10 mouse cellular contexts compared by ENCODE assay signal in the genomic region with DNA sequence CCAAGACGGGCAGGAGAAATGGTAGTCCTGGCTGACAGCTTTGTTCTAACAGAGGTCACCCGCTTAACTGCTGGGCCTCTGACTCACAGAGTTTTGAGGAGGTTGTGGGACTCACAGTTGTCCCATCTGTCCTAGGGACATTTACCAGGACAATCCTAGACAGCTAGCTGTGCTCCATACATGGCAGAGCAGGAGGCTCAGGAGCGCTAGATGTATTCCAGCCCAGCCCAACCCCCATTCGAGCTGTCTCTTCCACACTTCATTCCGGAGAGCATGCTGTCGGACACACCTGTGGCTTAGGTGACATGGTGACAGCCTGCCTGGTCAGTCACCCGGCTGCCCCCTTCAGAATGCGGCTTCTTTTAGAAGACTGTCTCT. TPM values are rescaled to one million over a fixed set of nuclear protein-coding genes. Genes with fewer than 3 reads are reported as not detected.
A peak's percentile ranks its signal among the peaks of the same experiment; 100 is the strongest.
DNase-seq lines count a peak whose midpoint lies in the region; ATAC-seq and TF ChIP-seq lines count a peak whose summit lies in the region.
"Had no signal": no experiment of that assay in that cellular context is flagged by ENCODE, and none has a peak within 500 bp of the region (broad histone marks: within the 10 kb centered on the region; RNA-seq: fewer than 3 reads in every experiment).

No protein-coding gene starts in this region.

- H3K9ac ChIP-seq in heart, adult 2 months (ENCODE audit: low read depth, low read length): peak overlapping the region; percentile 2; the same call in 1 of the 2 replicates
- no peak overlapping the region for H3K9ac ChIP-seq in lung, embryonic 15.5 days
- H3K9ac ChIP-seq in forebrain, embryonic 15.5 days (replicated peaks): no peak overlapping the region

- TF ChIP-seq CTCF in heart, adult 2 months (IDR thresholded peaks at IDR 0.05): no peak

- peaks cover 11% of the 10 kb centered on the region for H3K79me2 ChIP-seq in heart, adult 2 months (replicated peaks; ENCODE audit: control insufficient read depth, insufficient read depth, low read length)

- ATAC-seq in lung, embryonic 15.5 days (ENCODE audit: borderline replicate concordance, extremely low read depth, low FRiP score, low TSS enrichment): no peak; the same call in 1 of the 2 replicates
- ATAC-seq in forebrain, embryonic 15.5 days (replicated peaks): no peak
- no peak for ATAC-seq in megakaryocyte-erythroid progenitor cell, adult 5-6 weeks (replicated peaks; ENCODE audit: low FRiP score, low TSS enrichment, poor library complexity, severe bottlenecking)

- intact Hi-C loops in heart, adult 2 months (cut with DNase I): no loop called here

- no peak for TF ChIP-seq EP300 in heart, adult 2 months (IDR thresholded peaks at IDR 0.05; ENCODE audit: insufficient read depth, low read depth, low read length)

- H3K27me3 ChIP-seq in heart, adult 2 months (ENCODE audit: control insufficient read depth, insufficient read depth, low read length): no peaks in the 10 kb centered on the region
- no peaks in the 10 kb centered on the region for H3K27me3 ChIP-seq in lung, embryonic 15.5 days
- H3K27me3 ChIP-seq in forebrain, embryonic 15.5 days: no peaks in the 10 kb centered on the region

- 28% methylated on average over 8 of the region's 8 CpGs for WGBS in heart, adult 2 months
- WGBS in lung, embryonic 15.5 days: 22% methylated on average over 8 of the region's 8 CpGs
- 80% methylated on average over 8 of the region's 8 CpGs for WGBS in forebrain, embryonic 15.5 days

- H3K27ac ChIP-seq in heart, adult 2 months: peak overlapping the region; percentile 91
- peak overlapping the region; percentile 94 for H3K27ac ChIP-seq in lung, embryonic 15.5 days
- H3K27ac ChIP-seq in forebrain, embryonic 15.5 days (replicated peaks): peak overlapping the region; percentile 42; the same call in 1 of the 2 replicates

- no peak for DNase-seq in heart, adult 2 months
- DNase-seq in heart, adult 9 months (ENCODE audit: low spot score in 2 of 2): no peak
- no peak for DNase-seq in lung, adult 18-20 months
- DNase-seq in natural killer cell, adult 2 months (ENCODE audit: low spot score in 2 of 2): peak; percentile 49 to 61
- no peak for DNase-seq in spleen, postnatal 10 days (ENCODE audit: low spot score in 2 of 2)
- DNase-seq: kidney, adult 18-20 months; lung, postnatal 36 days had no signal

- peaks cover 58% of the 10 kb centered on the region for H3K4me1 ChIP-seq in heart, adult 2 months (ENCODE audit: control insufficient read depth, insufficient read depth, low read length)
- peaks cover 90% of the 10 kb centered on the region for H3K4me1 ChIP-seq in lung, embryonic 15.5 days
- H3K4me1 ChIP-seq in forebrain, embryonic 15.5 days: peaks cover 50% of the 10 kb centered on the region

- peaks cover 3% of the 10 kb centered on the region; the same call in 1 of the 2 replicates for H3K36me3 ChIP-seq in heart, adult 2 months (ENCODE audit: control insufficient read depth, insufficient read depth, low read length)
- no peaks in the 10 kb centered on the region for H3K36me3 ChIP-seq in lung, embryonic 15.5 days
- no peaks in the 10 kb centered on the region for H3K36me3 ChIP-seq in forebrain, embryonic 15.5 days

- TF ChIP-seq POLR2A in heart, adult 2 months (IDR thresholded peaks at IDR 0.05; ENCODE audit: insufficient read depth, low read depth, low read length): no peak

- no peak overlapping the region for H3K4me3 ChIP-seq in heart, adult 2 months
- H3K4me3 ChIP-seq in lung, embryonic 15.5 days: no peak overlapping the region
- no peak overlapping the region for H3K4me3 ChIP-seq in forebrain, embryonic 15.5 days

- H3K9me3 ChIP-seq in lung, embryonic 15.5 days: no peaks in the 10 kb centered on the region
- no peaks in the 10 kb centered on the region for H3K9me3 ChIP-seq in forebrain, embryonic 15.5 days

- H3K4me2 ChIP-seq in lung, embryonic 15.5 days: peak overlapping the region; percentile 29
- no peak overlapping the region for H3K4me2 ChIP-seq in forebrain, embryonic 15.5 days (replicated peaks)

RNA-seq across cellular contexts. Expression of gene Pxn, which starts 22.9 kb away (rescaled TPM):
- total RNA-seq in heart, adult 2 months (2021): 10 to 100 TPM; 35.9 to 37.1 TPM
- 51.9 and 56.5 TPM in 2 replicates for polyA plus RNA-seq in heart, adult 2 months (2012; rRNA removed)
- 57.1 and 58.6 TPM in 2 replicates for polyA plus RNA-seq in lung, embryonic 15.5 days (2015; fragmentation: Nextera tagmentation; extraction: Ambion mirVana)
- polyA plus RNA-seq in forebrain, embryonic 15.5 days (2015; fragmentation: Nextera tagmentation; extraction: Ambion mirVana): 19.1 and 19.7 TPM in 2 replicates
- total RNA-seq in megakaryocyte-erythroid progenitor cell, adult 5-6 weeks (2014; fragmentation: Nextera tagmentation): 31.8 and 34.0 TPM in 2 replicates
- total RNA-seq in megakaryocyte-erythroid progenitor cell, adult 5-6 weeks (2017): 36.1 and 47.5 TPM in 2 replicates

RNA-seq across cellular contexts. Expression of gene Rplp0, which starts 29.9 kb away (rescaled TPM):
- total RNA-seq in heart, adult 2 months (2021): 100 to 1,000 TPM; 587 to 705 TPM
- 1,240 and 1,274 TPM in 2 replicates for polyA plus RNA-seq in heart, adult 2 months (2012; rRNA removed)
- 1,589 and 1,600 TPM in 2 replicates for polyA plus RNA-seq in lung, embryonic 15.5 days (2015; fragmentation: Nextera tagmentation; extraction: Ambion mirVana)
- polyA plus RNA-seq in forebrain, embryonic 15.5 days (2015; fragmentation: Nextera tagmentation; extraction: Ambion mirVana): 1,000 and 1,018 TPM in 2 replicates
- total RNA-seq in megakaryocyte-erythroid progenitor cell, adult 5-6 weeks (2014; fragmentation: Nextera tagmentation): 2,668 and 3,132 TPM in 2 replicates
- total RNA-seq in megakaryocyte-erythroid progenitor cell, adult 5-6 weeks (2017): 1,591 and 2,082 TPM in 2 replicates

RNA-seq across cellular contexts. Expression of gene Gcn1l1, which starts 35.7 kb away (rescaled TPM):
- 10 to 100 TPM; 34.2 to 40.1 TPM for total RNA-seq in heart, adult 2 months (2021)
- polyA plus RNA-seq in heart, adult 2 months (2012; rRNA removed): 21.5 and 34.6 TPM in 2 replicates
- 35.6 and 40.0 TPM in 2 replicates for polyA plus RNA-seq in lung, embryonic 15.5 days (2015; fragmentation: Nextera tagmentation; extraction: Ambion mirVana)
- polyA plus RNA-seq in forebrain, embryonic 15.5 days (2015; fragmentation: Nextera tagmentation; extraction: Ambion mirVana): 43.8 and 46.1 TPM in 2 replicates
- total RNA-seq in megakaryocyte-erythroid progenitor cell, adult 5-6 weeks (2014; fragmentation: Nextera tagmentation): 66.1 and 67.0 TPM in 2 replicates
- 31.2 and 54.2 TPM in 2 replicates for total RNA-seq in megakaryocyte-erythroid progenitor cell, adult 5-6 weeks (2017)

RNA-seq across cellular contexts. Expression of gene Sirt4, which starts 44.8 kb away (rescaled TPM):
- total RNA-seq in heart, adult 2 months (2021): 10 to 100 TPM; 15.3 to 18.8 TPM
- 25.1 and 31.3 TPM in 2 replicates for polyA plus RNA-seq in heart, adult 2 months (2012; rRNA removed)
- polyA plus RNA-seq in lung, embryonic 15.5 days (2015; fragmentation: Nextera tagmentation; extraction: Ambion mirVana): 27.2 and 30.4 TPM in 2 replicates
- 34.0 and 34.2 TPM in 2 replicates for polyA plus RNA-seq in forebrain, embryonic 15.5 days (2015; fragmentation: Nextera tagmentation; extraction: Ambion mirVana)
- total RNA-seq in megakaryocyte-erythroid progenitor cell, adult 5-6 weeks (2014; fragmentation: Nextera tagmentation): 10.7 and 20.4 TPM in 2 replicates
- total RNA-seq in megakaryocyte-erythroid progenitor cell, adult 5-6 weeks (2017): 3.4 and 7.2 TPM in 2 replicates

Comparison
In these comparisons a context has a peak if more than half of its experiments do, and no peak if none do; other contexts are left out.
1. DNase-seq: peak in natural killer cell, adult 2 months (2 of 2); none in heart, adult 2 months (0 of 2), heart, adult 9 months (0 of 2), lung, adult 18-20 months (0 of 2) and spleen, postnatal 10 days (0 of 2).
2. H3K27ac ChIP-seq: peak in every context shown above with its lines; median percentile 94 in lung, embryonic 15.5 days; 91 in heart, adult 2 months; 42 in forebrain, embryonic 15.5 days.